Mouse (Mus musculus) lung, adult 2 months (tissue): ENCODE results near the gene Rxylt1. TPM values are rescaled to one million over a fixed set of nuclear protein-coding genes. Genes with fewer than 3 reads are reported as not detected.

Source experiments
- DNase-seq: peaks from one replicate; pipeline ENCODE4 v3.0.0; 2022
- H3K4me1 ChIP-seq: fragments of 200-500 bp; 2 replicates; pipeline ENCODE4 v1.6.1; 2011; ENCODE audit warnings: low read length; ENCODE audit not compliant: control insufficient read depth, insufficient read depth
- H3K4me3 ChIP-seq: fragments of 200-500 bp; replicated peaks from 2 replicates; pipeline ENCODE3; 2011; ENCODE audit warnings: low read depth, mild to moderate bottlenecking, control low read depth, low read length; ENCODE audit errors: extremely low read depth
- CTCF ChIP-seq: fragments of 200-500 bp; IDR thresholded peaks from 2 replicates; pipeline ENCODE4 v1.5.1; 2011; ENCODE audit warnings: mild to moderate bottlenecking, low read length, control low read depth; ENCODE audit not compliant: insufficient read depth
- POLR2A ChIP-seq: fragments of 200-500 bp; IDR thresholded peaks from 2 replicates; pipeline ENCODE4 v1.6.1; 2011; ENCODE audit warnings: low read depth, mild to moderate bottlenecking, control low read depth, low read length, borderline replicate concordance; ENCODE audit errors: extremely low read depth
- WGBS: fragments of 180-500 bp; shearing (Covaris S2); methylation state at CpG from one replicate; pipeline ENCODE4 v1.1.7; 2018; 5-methylcytosine and 5-hydroxymethylcytosine counted together
- polyA plus RNA-seq: library from polyadenylated mRNA; depleted of rRNA; stranded (reverse); fragments of >200 nt; gene quantifications from 2 replicates; pipeline ENCODE4 v1.2.3, GENCODE M21; 2012; rRNA removed

Gene Rxylt1
- polyA plus RNA-seq, result 3.7 and 4.9 TPM in 2 replicates

- DNase-seq, result peak; percentile 95
- Histone ChIP-seq H3K4me3 (peak within 1 kb of the TSS; percentile 86), H3K4me1 (peaks cover 2% of the 10 kb centered on the region; the same call in 1 of the 2 replicates)
- TF ChIP-seq CTCF (no peak), POLR2A (peak; percentile 84)
- 2% methylated on average over 46 of the region's 48 CpGs for WGBS
Observed at GRCm38 (mm10) chr10:122096980-122097844, at the start of gene Rxylt1. Gene Rxylt1, minus strand, starts transcription at chr10:122097371.

GRCm38 (mm10) chr10:122121290-122121970 is 24.3 kb upstream of the Rxylt1 start:
- no peak for TF ChIP-seq POLR2A
- no peak for TF ChIP-seq CTCF
- no peak overlapping the region for H3K4me3 ChIP-seq
- DNase-seq, result no peak
- WGBS, result 92% methylated on average over 21 of the region's 21 CpGs
- H3K4me1 ChIP-seq, result no peaks in the 10 kb centered on the region

DNA sequence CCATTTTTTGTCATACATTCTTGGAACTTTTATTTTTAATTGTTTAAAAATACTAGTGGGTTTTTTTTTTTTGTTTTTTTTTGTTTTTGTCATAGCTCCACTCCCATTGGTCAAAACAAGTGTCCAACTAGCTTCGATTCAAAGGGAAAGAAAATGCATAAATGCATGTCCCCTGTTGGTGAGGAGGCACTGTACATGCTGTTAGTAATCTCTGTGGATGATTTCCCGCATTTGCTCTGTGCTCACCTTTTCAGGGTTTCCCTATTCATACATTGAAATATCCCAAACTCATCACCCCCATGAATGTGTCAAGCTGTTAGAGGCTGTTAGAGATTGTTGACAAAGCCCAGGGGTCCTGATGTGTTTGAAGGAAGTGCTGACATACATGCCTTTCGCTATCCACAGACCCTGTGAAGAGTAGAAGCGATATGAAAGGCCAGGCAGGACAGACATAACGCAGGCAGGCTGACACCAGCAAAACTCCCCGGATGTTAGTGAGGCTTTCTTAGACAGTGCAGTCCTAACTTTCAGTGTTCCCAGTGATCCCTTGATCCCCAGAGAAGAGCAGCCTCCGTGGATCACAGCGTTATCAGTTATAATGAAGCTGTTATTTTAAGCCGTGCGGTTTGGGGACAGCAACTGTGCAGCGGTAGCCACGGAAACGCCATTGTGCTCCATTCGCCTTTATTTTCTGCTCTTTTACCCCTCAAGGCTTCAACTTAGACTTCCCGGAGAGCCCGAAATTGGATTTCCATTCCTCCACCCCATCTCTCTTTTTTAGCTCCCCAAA is 23.5 kb upstream of the Rxylt1 start:
- WGBS, result 73% methylated on average over 16 of the region's 16 CpGs
- Histone ChIP-seq H3K4me3 (no peak overlapping the region), H3K4me1 (no peaks in the 10 kb centered on the region)
- no peak for DNase-seq
- no peak for TF ChIP-seq POLR2A
- TF ChIP-seq CTCF, result no peak

GRCm38 (mm10) chr10:122119451-122119850 is 22.3 kb upstream of the Rxylt1 start:
- no peak for DNase-seq
- TF ChIP-seq POLR2A, result no peak
- TF ChIP-seq CTCF, result no peak
- WGBS, result 60% methylated on average over 6 of the region's 6 CpGs
- H3K4me1 ChIP-seq, result no peaks in the 10 kb centered on the region
- H3K4me3 ChIP-seq, result no peak overlapping the region

GRCm38 (mm10) chr10:122116636-122117035 is 19.5 kb upstream of the Rxylt1 start:
- 40% methylated on average over 11 of the region's 11 CpGs for WGBS
- TF ChIP-seq POLR2A (no peak), CTCF (no peak)
- Histone ChIP-seq H3K4me3 (no peak overlapping the region), H3K4me1 (no peaks in the 10 kb centered on the region)
- DNase-seq, result no peak

- no peak for DNase-seq
- TF ChIP-seq POLR2A, result no peak
- TF ChIP-seq CTCF, result no peak
- H3K4me3 ChIP-seq, result no peak overlapping the region
- no peaks in the 10 kb centered on the region for H3K4me1 ChIP-seq
- WGBS, result 48% methylated on average over 3 of the region's 3 CpGs
Observed at GRCm38 (mm10) chr10:122106633-122107028, 9.5 kb upstream of the Rxylt1 start.

GRCm38 (mm10) chr10:122105889-122106632 is 8.9 kb upstream of the Rxylt1 start:
- no peak for DNase-seq
- no peak for TF ChIP-seq CTCF
- no peak for TF ChIP-seq POLR2A
- WGBS, result 63% methylated on average over 10 of the region's 10 CpGs
- no peak overlapping the region for H3K4me3 ChIP-seq
- no peaks in the 10 kb centered on the region for H3K4me1 ChIP-seq

GRCm38 (mm10) chr10:122105407-122105806 is 8.2 kb upstream of the Rxylt1 start:
- DNase-seq, result peak; percentile 42
- Histone ChIP-seq H3K4me1 (no peaks in the 10 kb centered on the region), H3K4me3 (no peak overlapping the region)
- peak; percentile 80 for TF ChIP-seq CTCF
- TF ChIP-seq POLR2A, result no peak
- 0% methylated on average over 3 of the region's 3 CpGs for WGBS

DNA sequence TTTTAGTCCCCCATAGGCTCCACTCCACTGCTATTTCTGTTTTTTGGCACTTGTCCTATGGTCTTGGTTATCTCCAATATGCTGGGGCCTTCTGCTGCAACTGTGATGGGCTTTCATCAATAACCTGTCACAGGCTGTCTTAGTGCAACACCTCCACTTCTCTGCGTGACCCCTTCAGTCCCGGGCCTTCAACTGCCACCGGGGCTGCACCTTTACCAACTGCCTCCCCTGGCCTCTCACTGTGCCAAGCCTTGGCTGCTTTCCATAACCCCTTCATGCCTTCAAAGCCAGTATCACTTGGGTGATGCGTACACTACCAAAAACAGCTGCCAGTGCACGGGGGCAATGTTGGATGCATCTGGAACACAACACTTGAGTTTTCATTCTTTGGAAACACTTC is 5.5 kb upstream of the Rxylt1 start:
- no peaks in the 10 kb centered on the region for H3K4me1 ChIP-seq
- no peak overlapping the region for H3K4me3 ChIP-seq
- DNase-seq, result no peak
- TF ChIP-seq CTCF (no peak), POLR2A (no peak)
- WGBS, result 66% methylated on average over 5 of the region's 5 CpGs
